Mouse (Mus musculus) embryonic facial prominence, embryonic 13.5 days (tissue): ENCODE measurements at regions not wholly inside any gene's neighbourhood (a gene's known extent, or its start where the extent isn't known, plus 50 kb on each side); places are given as distances from the start of the nearest gene placed in this dataset.
A peak's percentile ranks its signal among the peaks of the same experiment; 100 is the strongest.

Source experiments
- ATAC-seq: fragments of 200-750 bp; cut with Nextera tagmentation; 2 replicates; pipeline ENCODE4 v1.8.0; 2017; ENCODE audit warnings: low read depth; ENCODE audit not compliant: insufficient number of reproducible peaks, insufficient read depth, low FRiP score, low TSS enrichment
- H3K27ac ChIP-seq: fragments of 300-500 bp; sonication (generic); 2 replicates; pipeline ENCODE4 v1.5.1; 2015; ENCODE audit warnings: moderate library complexity, mild to moderate bottlenecking, inconsistent platforms
- H3K27me3 ChIP-seq: fragments of 300-500 bp; sonication (generic); 2 replicates; pipeline ENCODE4 v1.6.1; 2015; ENCODE audit warnings: mild to moderate bottlenecking, inconsistent platforms
- H3K36me3 ChIP-seq: fragments of 300-500 bp; sonication (generic); 2 replicates; pipeline ENCODE4 v1.6.1; 2015; ENCODE audit warnings: mild to moderate bottlenecking, inconsistent platforms
- H3K4me1 ChIP-seq: fragments of 300-500 bp; sonication (generic); 2 replicates; pipeline ENCODE4 v1.6.1; 2015; ENCODE audit warnings: inconsistent platforms
- H3K4me2 ChIP-seq: fragments of 300-500 bp; sonication (generic); 2 replicates; pipeline ENCODE4 v1.6.1; 2015; ENCODE audit warnings: moderate library complexity, mild to moderate bottlenecking, inconsistent platforms
- H3K4me3 ChIP-seq: fragments of 300-500 bp; sonication (generic); 2 replicates; pipeline ENCODE4 v1.5.1; 2015; ENCODE audit warnings: mild to moderate bottlenecking, inconsistent platforms
- H3K9ac ChIP-seq: fragments of 300-500 bp; sonication (generic); 2 replicates; pipeline ENCODE4 v1.6.1; 2015; ENCODE audit warnings: mild to moderate bottlenecking, inconsistent platforms
- H3K9me3 ChIP-seq: fragments of 300-500 bp; sonication (generic); 2 replicates; pipeline ENCODE4 v1.6.1; 2016; ENCODE audit warnings: inconsistent platforms
- WGBS: fragments of 180-500 bp; shearing (Covaris S2); methylation state at CpG from one replicate; pipeline ENCODE4 v1.1.7; 2015; ENCODE audit warnings: mixed read lengths; 5-methylcytosine and 5-hydroxymethylcytosine counted together

GRCm38 (mm10) chr15:26953818-26954385 lies 58.5 kb upstream of the Fbxl7 start:
- Histone ChIP-seq H3K4me2 (peak overlapping the region; percentile 22; the same call in 1 of the 2 replicates), H3K27me3 (no peaks in the 10 kb centered on the region), H3K4me1 (peaks cover 12% of the 10 kb centered on the region), H3K36me3 (no peaks in the 10 kb centered on the region), H3K27ac (peak overlapping the region; percentile 16; the same call in 1 of the 2 replicates), H3K4me3 (no peak overlapping the region), H3K9ac (no peak overlapping the region), H3K9me3 (no peaks in the 10 kb centered on the region)
- WGBS, result 27% methylated on average over 10 of the region's 10 CpGs
- no peak for ATAC-seq

GRCm38 (mm10) chr15:26958980-26959379 lies 63.6 kb upstream of the Fbxl7 start:
- H3K27me3 ChIP-seq, result no peaks in the 10 kb centered on the region
- 76% methylated on average over 2 of the region's 2 CpGs for WGBS
- no peak overlapping the region for H3K4me2 ChIP-seq
- no peak overlapping the region for H3K4me3 ChIP-seq
- no peak for ATAC-seq
- peaks cover 6% of the 10 kb centered on the region for H3K4me1 ChIP-seq
- no peak overlapping the region for H3K9ac ChIP-seq
- H3K36me3 ChIP-seq, result no peaks in the 10 kb centered on the region
- no peaks in the 10 kb centered on the region for H3K9me3 ChIP-seq
- H3K27ac ChIP-seq, result no peak overlapping the region

- H3K27ac ChIP-seq, result no peak overlapping the region
- peaks cover 3% of the 10 kb centered on the region; the same call in 1 of the 2 replicates for H3K4me1 ChIP-seq
- ATAC-seq, result no peak
- no peaks in the 10 kb centered on the region for H3K9me3 ChIP-seq
- no peak overlapping the region for H3K4me2 ChIP-seq
- no peaks in the 10 kb centered on the region for H3K36me3 ChIP-seq
- H3K4me3 ChIP-seq, result no peak overlapping the region
- no peaks in the 10 kb centered on the region for H3K27me3 ChIP-seq
- H3K9ac ChIP-seq, result no peak overlapping the region
- WGBS, result 78% methylated on average over 5 of the region's 5 CpGs
Observed at GRCm38 (mm10) chr15:26968392-26969025, 73.1 kb upstream of the Fbxl7 start.

- Histone ChIP-seq H3K27ac (no peak overlapping the region), H3K4me1 (peaks cover 3% of the 10 kb centered on the region; the same call in 1 of the 2 replicates), H3K27me3 (no peaks in the 10 kb centered on the region), H3K4me2 (no peak overlapping the region), H3K36me3 (no peaks in the 10 kb centered on the region), H3K4me3 (no peak overlapping the region), H3K9ac (no peak overlapping the region), H3K9me3 (no peaks in the 10 kb centered on the region)
- no peak for ATAC-seq
- 67% methylated on average over 1 of the region's 1 CpGs for WGBS
Observed at GRCm38 (mm10) chr15:26970770-26971169, 75.4 kb upstream of the Fbxl7 start.

GRCm38 (mm10) chr15:26993054-26993453 lies 97.7 kb upstream of the Fbxl7 start:
- no peak overlapping the region for H3K4me3 ChIP-seq
- no peak overlapping the region for H3K27ac ChIP-seq
- no peaks in the 10 kb centered on the region for H3K4me1 ChIP-seq
- WGBS, result 71% methylated on average over 1 of the region's 1 CpGs
- no peak for ATAC-seq
- no peaks in the 10 kb centered on the region for H3K9me3 ChIP-seq
- H3K4me2 ChIP-seq, result no peak overlapping the region
- H3K36me3 ChIP-seq, result no peaks in the 10 kb centered on the region
- no peaks in the 10 kb centered on the region for H3K27me3 ChIP-seq
- H3K9ac ChIP-seq, result no peak overlapping the region

- no peak overlapping the region for H3K27ac ChIP-seq
- ATAC-seq, result no peak
- H3K4me2 ChIP-seq, result no peak overlapping the region
- H3K9ac ChIP-seq, result no peak overlapping the region
- no peak overlapping the region for H3K4me3 ChIP-seq
- 63% methylated on average over 4 of the region's 4 CpGs for WGBS
- H3K4me1 ChIP-seq, result peaks cover 3% of the 10 kb centered on the region; the same call in 1 of the 2 replicates
- H3K36me3 ChIP-seq, result no peaks in the 10 kb centered on the region
- H3K27me3 ChIP-seq, result no peaks in the 10 kb centered on the region
- H3K9me3 ChIP-seq, result no peaks in the 10 kb centered on the region
Observed at GRCm38 (mm10) chr15:27009069-27009468, 113.7 kb upstream of the Fbxl7 start.

GRCm38 (mm10) chr15:27013906-27014658 lies 118.7 kb upstream of the Fbxl7 start:
- Histone ChIP-seq H3K27ac (no peak overlapping the region), H3K4me1 (peaks cover 8% of the 10 kb centered on the region; the same call in 1 of the 2 replicates), H3K4me2 (no peak overlapping the region), H3K9ac (no peak overlapping the region), H3K9me3 (no peaks in the 10 kb centered on the region), H3K36me3 (no peaks in the 10 kb centered on the region), H3K4me3 (no peak overlapping the region), H3K27me3 (no peaks in the 10 kb centered on the region)
- ATAC-seq, result no peak
- WGBS, result 39% methylated on average over 4 of the region's 4 CpGs

GRCm38 (mm10) chr15:27014659-27014974 lies 119.2 kb upstream of the Fbxl7 start:
- Histone ChIP-seq H3K4me3 (no peak overlapping the region), H3K4me1 (peaks cover 12% of the 10 kb centered on the region), H3K4me2 (no peak overlapping the region), H3K9me3 (no peaks in the 10 kb centered on the region), H3K27me3 (no peaks in the 10 kb centered on the region), H3K27ac (no peak overlapping the region), H3K9ac (no peak overlapping the region), H3K36me3 (no peaks in the 10 kb centered on the region)
- 45% methylated on average over 1 of the region's 1 CpGs for WGBS
- no peak for ATAC-seq

- Histone ChIP-seq H3K27ac (peak overlapping the region; percentile 63), H3K36me3 (no peaks in the 10 kb centered on the region), H3K9me3 (no peaks in the 10 kb centered on the region), H3K9ac (no peak overlapping the region), H3K4me2 (no peak overlapping the region), H3K27me3 (no peaks in the 10 kb centered on the region), H3K4me3 (no peak overlapping the region), H3K4me1 (peaks cover 33% of the 10 kb centered on the region)
- WGBS, result 32% methylated on average over 5 of the region's 5 CpGs
- ATAC-seq, result no peak
Observed at GRCm38 (mm10) chr15:27020471-27020870, 125.1 kb upstream of the Fbxl7 start.

- no peak for ATAC-seq
- no peak overlapping the region for H3K4me3 ChIP-seq
- no peak overlapping the region for H3K27ac ChIP-seq
- no peaks in the 10 kb centered on the region for H3K9me3 ChIP-seq
- no peak overlapping the region for H3K4me2 ChIP-seq
- 76% methylated on average over 2 of the region's 2 CpGs for WGBS
- H3K4me1 ChIP-seq, result no peaks in the 10 kb centered on the region
- H3K9ac ChIP-seq, result no peak overlapping the region
- no peaks in the 10 kb centered on the region for H3K27me3 ChIP-seq
- no peaks in the 10 kb centered on the region for H3K36me3 ChIP-seq
Observed at GRCm38 (mm10) chr15:27033261-27033660, 137.9 kb upstream of the Fbxl7 start.

GRCm38 (mm10) chr15:27043788-27044187 lies 148.4 kb upstream of the Fbxl7 start:
- H3K4me1 ChIP-seq, result no peaks in the 10 kb centered on the region
- H3K27me3 ChIP-seq, result no peaks in the 10 kb centered on the region
- no peak for ATAC-seq
- no peak overlapping the region for H3K9ac ChIP-seq
- no peak overlapping the region for H3K4me3 ChIP-seq
- H3K4me2 ChIP-seq, result no peak overlapping the region
- H3K27ac ChIP-seq, result no peak overlapping the region
- H3K9me3 ChIP-seq, result no peaks in the 10 kb centered on the region
- no peaks in the 10 kb centered on the region for H3K36me3 ChIP-seq
- WGBS, result 85% methylated on average over 4 of the region's 4 CpGs

GRCm38 (mm10) chr15:27050673-27051072 lies 155.3 kb upstream of the Fbxl7 start:
- no peaks in the 10 kb centered on the region for H3K9me3 ChIP-seq
- H3K36me3 ChIP-seq, result no peaks in the 10 kb centered on the region
- H3K4me1 ChIP-seq, result no peaks in the 10 kb centered on the region
- H3K4me2 ChIP-seq, result no peak overlapping the region
- H3K4me3 ChIP-seq, result no peak overlapping the region
- H3K27ac ChIP-seq, result no peak overlapping the region
- WGBS, result 73% methylated on average over 2 of the region's 2 CpGs
- no peak overlapping the region for H3K9ac ChIP-seq
- no peak for ATAC-seq
- H3K27me3 ChIP-seq, result no peaks in the 10 kb centered on the region
